In the genomic region with DNA sequence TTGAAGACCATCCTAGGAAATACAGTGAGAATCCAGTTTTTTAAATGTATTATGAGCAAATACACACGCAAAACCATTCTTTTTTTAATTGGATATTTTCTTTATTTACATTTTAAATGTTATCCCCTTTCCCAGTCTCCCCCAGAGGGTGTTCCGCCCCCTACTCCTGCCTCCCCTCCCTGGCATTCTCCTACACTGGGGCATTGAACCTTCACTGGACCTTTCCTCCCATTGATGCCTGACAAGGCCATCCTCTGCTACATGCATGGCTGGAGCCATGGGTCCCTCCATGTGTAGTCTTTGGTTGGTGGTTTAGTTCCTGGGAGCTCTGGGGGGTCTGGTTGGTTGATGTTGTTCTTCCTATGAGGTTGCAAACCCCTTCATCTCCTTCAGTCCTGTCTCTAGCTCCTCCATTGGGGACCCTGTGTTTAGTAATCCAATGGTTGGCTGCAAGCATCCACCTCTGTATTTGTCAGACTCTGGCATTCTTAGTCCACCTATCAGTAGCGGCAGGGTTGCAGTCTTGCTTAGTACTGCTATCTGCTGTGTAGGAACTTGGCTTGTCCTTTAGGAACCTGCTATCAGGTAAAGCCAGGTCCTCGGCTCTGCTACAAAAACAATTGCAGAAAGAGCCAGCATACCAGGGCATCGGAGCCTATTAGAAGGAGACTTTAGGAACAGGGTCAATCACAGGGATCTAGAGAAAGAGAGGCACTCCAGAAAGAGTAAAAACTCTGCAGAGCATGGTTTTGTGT, we compare ENCODE assay signal across 19 mouse cellular contexts.
"Had no signal": no experiment of that assay in that cellular context is flagged by ENCODE, and none has a peak within 500 bp of the region (broad histone marks: within the 10 kb centered on the region; RNA-seq: fewer than 3 reads in every experiment).

No protein-coding gene starts in this region.

- H3K4me1 ChIP-seq: midbrain, embryonic 10.5 days; midbrain, embryonic 12.5 days; neural tube, embryonic 13.5 days; neural tube, embryonic 15.5 days had no signal

- H3K27ac ChIP-seq: midbrain, embryonic 10.5 days; midbrain, embryonic 12.5 days; neural tube, embryonic 13.5 days; neural tube, embryonic 15.5 days had no signal

- H3K4me2 ChIP-seq: lung, embryonic 14.5 days; midbrain, embryonic 12.5 days; neural tube, embryonic 13.5 days; neural tube, embryonic 15.5 days had no signal

- H3K4me3 ChIP-seq: midbrain, embryonic 10.5 days; midbrain, embryonic 12.5 days; myocyte; neural tube, embryonic 13.5 days; neural tube, embryonic 15.5 days had no signal

- H3K27me3 ChIP-seq: midbrain, embryonic 12.5 days; neural tube, embryonic 13.5 days; neural tube, embryonic 15.5 days had no signal

- H3K36me3 ChIP-seq: midbrain, embryonic 10.5 days; midbrain, embryonic 12.5 days; neural tube, embryonic 13.5 days; neural tube, embryonic 15.5 days had no signal

- ATAC-seq: midbrain, embryonic 16.5 days had no signal

- H3K9ac ChIP-seq: lung, embryonic 14.5 days; midbrain, embryonic 12.5 days; neural tube, embryonic 13.5 days; neural tube, embryonic 15.5 days had no signal

- DNase-seq: lung, adult 18-20 months; lung, embryonic 14.5 days; lung, postnatal 10 days; lung, postnatal 4 days; midbrain, embryonic 14.5 days; retina, postnatal 1 day; right cerebral cortex, adult 18-20 months; right cerebral cortex, postnatal 25 days; right cerebral cortex, postnatal 4 days; spleen, adult 18-20 months; thymus, adult 18-20 months; thymus, postnatal 14 days; thymus, postnatal 36 days had no signal

- H3K9me3 ChIP-seq: midbrain, embryonic 10.5 days; midbrain, embryonic 12.5 days; neural tube, embryonic 13.5 days; neural tube, embryonic 15.5 days had no signal
